Mouse (Mus musculus): ENCODE data around the gene 2310046K23Rik. TPM values are rescaled to one million over a fixed set of nuclear protein-coding genes. Genes with fewer than 3 reads are reported as not detected.
"Not testable (repeated sequence)": the region's sequence is repeated elsewhere in the genome, so short reads cannot be mapped to it uniquely, and the experiment has no call there.

Gene 2310046K23Rik
- not detected for total RNA-seq (2021)
- long read RNA-seq, experiment 1: 0 reads
- long read RNA-seq, experiment 2: 0 reads

- no peak for DNase-seq
These were observed at the start of gene 2310046K23Rik for GRCm38 (mm10) chr3:92534411-92534810. TSS of gene 2310046K23Rik (minus strand) at chr3:92534511.

DNA sequence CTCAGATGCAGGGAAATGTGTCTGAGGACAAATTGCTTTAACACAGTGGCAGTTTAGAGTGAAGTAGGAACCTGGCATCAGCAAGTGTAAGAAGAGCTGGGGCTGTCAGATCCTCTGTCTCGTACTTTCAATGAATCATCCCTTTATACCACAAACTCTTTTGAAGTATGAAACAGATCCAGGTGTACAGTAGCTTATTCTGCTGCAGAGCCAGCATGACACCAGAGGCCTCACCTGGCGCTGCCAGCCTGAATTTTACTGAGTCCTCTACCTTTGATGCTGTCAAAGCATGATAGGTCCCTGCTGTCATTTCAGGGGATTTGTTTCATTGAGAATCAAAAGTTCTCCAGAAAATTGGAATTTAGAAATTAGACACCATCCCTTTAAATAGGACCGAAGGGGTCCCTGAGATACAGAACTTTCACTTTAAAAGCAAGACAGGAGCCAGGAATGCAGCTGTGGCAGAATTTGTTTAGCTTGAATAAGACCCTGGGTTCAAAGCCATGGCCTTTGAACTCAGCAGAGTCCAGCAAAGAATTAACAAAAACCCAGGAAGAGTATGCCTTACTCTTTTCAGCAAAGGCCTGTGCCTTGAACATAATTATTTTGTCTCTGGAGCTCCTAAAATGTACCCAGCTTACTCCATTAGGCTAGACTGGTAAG is 49.0 kb upstream of the 2310046K23Rik start:
- no peak for DNase-seq

DNA sequence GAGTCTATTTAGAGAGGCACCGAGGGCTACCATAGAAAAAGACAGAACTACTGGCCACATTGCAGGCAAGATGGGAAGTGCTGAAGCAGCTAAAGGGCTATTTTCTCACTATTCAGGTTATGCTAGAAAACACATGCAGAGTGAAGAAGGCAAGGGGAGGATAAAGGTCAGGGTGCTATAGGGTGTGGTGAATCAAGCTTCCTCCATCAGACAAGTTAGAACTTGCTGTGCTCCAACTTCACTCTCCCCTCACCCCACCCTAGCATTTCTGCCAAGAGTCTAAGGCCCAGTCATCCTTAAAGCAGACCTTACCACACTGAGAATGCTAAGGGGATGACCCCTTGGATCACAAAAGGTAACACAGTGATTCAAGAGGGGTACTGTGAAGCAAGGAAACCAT is 45.2 kb upstream of the 2310046K23Rik start:
- no peak for DNase-seq

GRCm38 (mm10) chr3:92578652-92579413 is 44.5 kb upstream of the 2310046K23Rik start:
- no peak for DNase-seq

DNA sequence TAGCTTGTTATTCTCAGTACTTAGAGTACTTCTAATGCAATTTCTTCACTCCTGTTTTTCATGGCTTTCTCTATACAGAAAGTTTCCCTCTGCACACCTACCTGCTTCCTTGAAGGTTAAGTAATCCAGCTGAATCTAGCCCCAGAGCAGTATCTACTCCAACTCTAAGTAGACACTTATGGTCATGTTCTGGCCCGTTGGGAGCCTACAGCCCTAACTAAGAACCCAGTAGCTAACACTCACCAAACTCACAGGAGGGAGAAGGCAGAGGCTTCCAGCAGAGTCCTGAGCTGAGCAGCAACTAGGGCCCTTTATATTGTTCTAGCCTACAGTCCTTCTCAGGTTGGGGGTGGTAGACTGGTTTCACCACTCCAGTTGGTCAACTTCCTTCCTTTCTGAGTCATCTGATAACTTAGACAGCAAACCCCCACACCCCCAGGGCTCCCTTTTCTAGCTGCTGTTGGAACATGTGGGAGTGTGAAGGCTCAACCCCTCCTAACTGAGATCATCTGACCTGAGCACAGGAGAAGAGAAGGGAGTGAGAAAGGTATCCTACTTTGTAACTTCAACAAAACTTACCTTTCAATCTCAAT is 39.2 kb upstream of the 2310046K23Rik start, which contains the start of gene Ivl:
Gene Ivl (minus strand): TSS at position 287 of the 593 bp plus-strand sequence.
- DNase-seq: no peak

DNA sequence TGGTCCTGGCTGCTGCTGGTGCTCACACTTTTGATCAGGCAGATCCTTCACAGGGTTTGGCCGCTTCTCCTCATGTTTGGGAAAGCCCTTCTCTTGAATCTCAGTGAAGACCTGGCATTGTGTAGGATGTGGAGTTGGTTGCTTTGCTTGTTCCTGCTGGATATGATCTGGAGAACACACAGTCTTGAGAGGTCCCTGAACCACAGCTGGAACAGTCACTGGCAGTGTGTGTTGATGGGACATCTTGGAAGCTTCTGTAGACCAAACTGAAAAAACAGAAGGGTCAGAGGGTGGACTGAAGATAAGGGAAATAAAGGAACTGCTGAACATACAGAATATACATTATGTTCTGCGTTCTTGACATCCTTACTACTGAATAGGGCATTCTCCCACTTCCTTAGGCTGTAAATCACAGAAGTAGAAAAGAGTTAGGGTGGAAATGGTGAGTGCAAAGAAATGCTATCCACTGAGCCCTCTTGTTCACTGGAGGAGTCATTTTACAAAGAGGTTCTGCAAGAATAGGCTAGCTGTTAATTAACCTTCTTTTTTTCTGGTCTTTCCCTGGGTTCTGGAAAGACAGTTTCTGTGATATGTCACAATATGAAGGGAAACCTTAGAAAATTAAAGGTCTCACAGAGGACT is 38.3 kb upstream of the 2310046K23Rik start:
- no peak for DNase-seq

- DNase-seq: no peak
These were observed 34.4 kb upstream of the 2310046K23Rik start for GRCm38 (mm10) chr3:92568752-92569151.

DNA sequence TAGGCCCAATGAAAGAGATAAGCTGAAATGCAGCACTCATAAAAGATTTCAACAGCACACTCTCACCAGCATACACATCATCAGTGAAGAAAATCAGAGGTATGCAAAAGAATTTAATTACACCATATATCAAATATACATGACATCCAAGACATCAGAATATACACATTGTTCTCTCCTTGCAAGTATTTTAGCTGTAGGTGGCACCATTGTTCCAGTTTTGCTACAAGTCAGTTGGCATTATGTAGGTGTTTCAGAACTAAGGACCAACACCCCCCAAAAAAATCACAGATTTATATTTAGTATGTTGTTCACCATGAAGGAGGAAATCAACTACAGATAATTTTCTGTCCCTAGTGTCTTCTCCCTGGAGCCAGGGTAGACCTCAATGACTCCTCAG is 31.1 kb upstream of the 2310046K23Rik start:
- DNase-seq: no peak

GRCm38 (mm10) chr3:92512325-92512724 is 22.0 kb downstream of the 2310046K23Rik start:
- DNase-seq: no peak

- no peak for DNase-seq
These were observed 23.5 kb downstream of the 2310046K23Rik start for GRCm38 (mm10) chr3:92510786-92511185.

DNA sequence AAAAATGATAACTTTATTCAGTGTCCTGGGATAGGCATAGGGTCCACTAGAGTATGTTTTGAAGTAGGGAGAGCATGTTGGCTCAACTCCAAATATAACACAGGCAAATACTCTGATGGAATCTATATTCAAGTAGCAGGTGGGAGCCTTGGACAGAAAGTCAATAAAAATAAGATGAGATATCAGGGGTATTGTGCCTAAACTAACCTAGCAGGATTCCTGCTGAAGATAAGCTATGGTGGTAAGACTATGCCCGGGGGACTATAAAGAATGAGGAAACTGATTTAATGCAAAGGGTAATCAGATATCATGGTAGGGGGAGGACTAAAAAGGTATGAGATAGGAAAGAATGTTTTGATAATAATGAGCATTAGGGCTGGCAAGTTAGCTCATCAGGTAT is 26.1 kb downstream of the 2310046K23Rik start:
- no peak for DNase-seq

GRCm38 (mm10) chr3:92503528-92503927 is 30.8 kb downstream of the 2310046K23Rik start:
- DNase-seq: no peak

DNA sequence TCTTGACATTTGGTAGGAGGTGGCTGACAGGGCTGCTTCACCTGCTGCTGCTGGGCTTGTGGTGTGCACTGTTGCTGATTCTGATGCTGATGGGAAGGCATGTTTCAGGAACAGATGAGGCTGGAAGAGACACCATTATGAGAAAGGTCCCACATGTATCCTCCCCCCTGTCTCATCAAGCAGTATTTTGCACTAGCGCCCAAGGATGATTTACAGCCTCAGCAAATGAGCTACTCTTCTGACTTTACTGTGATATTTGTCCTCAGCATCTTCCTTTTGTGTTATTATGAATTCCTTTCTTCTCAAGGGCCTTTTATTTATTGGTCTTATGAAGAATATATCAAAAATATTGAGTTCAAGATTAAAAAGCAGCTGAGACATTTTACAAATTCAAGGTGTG is 33.9 kb downstream of the 2310046K23Rik start, which contains the start of gene Sprr4:
Gene Sprr4 (minus strand): TSS at position 101 of the 400 bp plus-strand sequence.
- no peak for DNase-seq

- not testable (repeated sequence) for DNase-seq
These were observed 44.0 kb downstream of the 2310046K23Rik start for GRCm38 (mm10) chr3:92490262-92490661.

DNA sequence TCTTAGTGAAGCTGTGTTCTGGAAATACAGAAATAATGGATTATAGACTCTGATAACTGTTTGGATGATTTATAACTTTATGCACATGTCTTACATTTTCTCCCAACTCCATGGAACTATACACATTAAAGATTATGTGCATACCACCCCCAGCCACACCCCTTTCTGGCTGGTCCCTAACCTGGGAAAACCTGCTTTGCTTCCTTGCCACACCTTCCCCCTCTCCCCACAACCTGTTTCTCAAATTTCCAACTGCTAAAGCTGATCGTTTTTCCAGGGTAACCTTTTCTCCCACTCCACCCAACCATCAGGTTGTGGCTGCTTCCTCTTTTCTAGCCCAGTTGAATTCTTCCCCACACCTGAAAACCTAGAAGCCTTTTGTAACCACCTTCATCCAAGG is 48.0 kb downstream of the 2310046K23Rik start:
- no peak for DNase-seq

- DNase-seq: no peak
These were observed 48.4 kb downstream of the 2310046K23Rik start, which contains the start of gene Sprr1a for GRCm38 (mm10) chr3:92485863-92486262. TSS of gene Sprr1a (minus strand) at chr3:92485895.

Other genes with a start within 250 kb of the 2310046K23Rik start
- not detected for gene Sprr2a3, start 249.1 kb downstream of the 2310046K23Rik start, total RNA-seq (2021)
- gene Sprr2b, start 217.9 kb downstream of the 2310046K23Rik start, total RNA-seq (2021): not detected
- not detected for gene Sprr2d, start 195.4 kb downstream of the 2310046K23Rik start, total RNA-seq (2021)
- gene Sprr2e, start 182.4 kb downstream of the 2310046K23Rik start, total RNA-seq (2021): not detected
- gene Sprr2f, start 169.3 kb downstream of the 2310046K23Rik start, total RNA-seq (2021): not detected
- gene Sprr2h, start 148.8 kb downstream of the 2310046K23Rik start, total RNA-seq (2021): not detected
- gene Sprr2i, start 126.5 kb downstream of the 2310046K23Rik start, total RNA-seq (2021): not detected
- not detected for gene Sprr2j-ps, start 116.4 kb downstream of the 2310046K23Rik start, total RNA-seq (2021)
- 1 to 10 TPM; 1.4 to 4.3 TPM for gene Gm9774, start 105.1 kb downstream of the 2310046K23Rik start, total RNA-seq (2021)
- not detected for gene Sprr2k, start 101.9 kb downstream of the 2310046K23Rik start, total RNA-seq (2021)
- gene Sprr1b, start 95.7 kb downstream of the 2310046K23Rik start, total RNA-seq (2021): not detected
- gene Sprr3, start 75.8 kb downstream of the 2310046K23Rik start, total RNA-seq (2021): not detected
- gene Sprr1a, start 48.6 kb downstream of the 2310046K23Rik start, total RNA-seq (2021): not detected
- gene Sprr4, start 34.0 kb downstream of the 2310046K23Rik start, total RNA-seq (2021): not detected
- gene Ivl, start 39.2 kb upstream of the 2310046K23Rik start, total RNA-seq (2021): not detected
- gene Smcp, start 54.5 kb upstream of the 2310046K23Rik start, total RNA-seq (2021): not detected
- gene 2210017I01Rik, start 73.0 kb upstream of the 2310046K23Rik start, total RNA-seq (2021): not detected
- not detected for gene Lce6a, start 87.1 kb upstream of the 2310046K23Rik start, total RNA-seq (2021)
- gene Lce1a1, start 113.8 kb upstream of the 2310046K23Rik start, total RNA-seq (2021): not detected
- gene Lce1b, start 122.4 kb upstream of the 2310046K23Rik start, total RNA-seq (2021): not detected
- not detected for gene Lce1a2, start 135.8 kb upstream of the 2310046K23Rik start, total RNA-seq (2021)
- gene Lce1c, start 144.7 kb upstream of the 2310046K23Rik start, total RNA-seq (2021): not detected
- gene Lce1d, start 152.7 kb upstream of the 2310046K23Rik start, total RNA-seq (2021): not detected
- not detected for gene Lce1e, start 174.6 kb upstream of the 2310046K23Rik start, total RNA-seq (2021)
- not detected for gene Lce1f, start 185.8 kb upstream of the 2310046K23Rik start, total RNA-seq (2021)
- not detected for gene Gm38119, start 204.6 kb upstream of the 2310046K23Rik start, total RNA-seq (2021)
- gene Lce1g, start 217.8 kb upstream of the 2310046K23Rik start, total RNA-seq (2021): not detected
- not detected for gene Lce1h, start 230.6 kb upstream of the 2310046K23Rik start, total RNA-seq (2021)
- not detected for gene Lce1i, start 244.4 kb upstream of the 2310046K23Rik start, total RNA-seq (2021)